Mouse (Mus musculus) frontal cortex, postnatal 25 days (tissue): ENCODE data around the gene Cct7.
A peak's percentile ranks its signal among the peaks of the same experiment; 100 is the strongest.

Experiments
- DNase-seq, 2 experiments: peaks; one replicate each; pipeline ENCODE4 v3.0.0; 2022; ENCODE audit warnings: low spot score in 2 of 2

Cct7 gene

GRCm38 (mm10) chr6:85502103-85502910, 51.0 kb downstream of the Cct7 start:
- DNase-seq: no peak

GRCm38 (mm10) chr6:85502911-85503250, 51.6 kb downstream of the Cct7 start, which contains the start of gene Fbxo41:
Gene Fbxo41 (minus strand): TSS chr6:85502994.
- DNase-seq: peak in 1 of 2 experiments; percentile 47

GRCm38 (mm10) chr6:85504908-85505307, 53.6 kb downstream of the Cct7 start:
- DNase-seq: no peak

GRCm38 (mm10) chr6:85508602-85509001, 57.3 kb downstream of the Cct7 start:
- no peak for DNase-seq

- DNase-seq: peak; percentile 70 to 71
Measured at GRCm38 (mm10) chr6:85510476-85510875, 59.2 kb downstream of the Cct7 start.

GRCm38 (mm10) chr6:85511286-85512055, 60.2 kb downstream of the Cct7 start:
- DNase-seq: peak in 1 of 2 experiments; percentile 39

- DNase-seq: no peak
Measured at GRCm38 (mm10) chr6:85512056-85512440, 60.7 kb downstream of the Cct7 start.

- DNase-seq: no peak
Measured at GRCm38 (mm10) chr6:85512577-85513530, 61.5 kb downstream of the Cct7 start.

- peak; percentile 70 to 83 for DNase-seq
Measured at GRCm38 (mm10) chr6:85513531-85513910, 62.2 kb downstream of the Cct7 start, which contains the start of gene Egr4. Gene Egr4 (minus strand): TSS chr6:85513589.

GRCm38 (mm10) chr6:85515941-85516340, 64.6 kb downstream of the Cct7 start:
- DNase-seq: no peak
